Mouse (Mus musculus) cerebellum, postnatal 4 days (tissue): Measurements from ENCODE around the gene Ndufs6.

ENCODE experiments used
- DNase-seq, 2 experiments: peaks; one replicate each; pipeline ENCODE4 v3.0.0; 2022; ENCODE audit warnings: low spot score in 2 of 2, mixed read lengths in 1 of 2

Gene Ndufs6

GRCm38 (mm10) chr13:73306085-73306410 is 22.3 kb downstream of the Ndufs6 start:
- DNase-seq, result no peak

- DNase-seq, result no peak
These were observed 22.8 kb downstream of the Ndufs6 start for GRCm38 (mm10) chr13:73305398-73306084.

- DNase-seq, result no peak
These were observed 23.6 kb downstream of the Ndufs6 start for GRCm38 (mm10) chr13:73304729-73305128.

GRCm38 (mm10) chr13:73299322-73299721 is 29.0 kb downstream of the Ndufs6 start:
- no peak for DNase-seq

- no peak for DNase-seq
These were observed 29.6 kb downstream of the Ndufs6 start for GRCm38 (mm10) chr13:73298717-73299116.

- no peak for DNase-seq
These were observed 37.2 kb downstream of the Ndufs6 start for GRCm38 (mm10) chr13:73291102-73291501.

GRCm38 (mm10) chr13:73290206-73290605 is 38.1 kb downstream of the Ndufs6 start:
- no peak for DNase-seq

- DNase-seq, result no peak
These were observed 44.8 kb downstream of the Ndufs6 start for GRCm38 (mm10) chr13:73283534-73283933.

- no peak for DNase-seq
These were observed 45.9 kb downstream of the Ndufs6 start for GRCm38 (mm10) chr13:73282407-73282806.

GRCm38 (mm10) chr13:73279196-73279595 is 49.1 kb downstream of the Ndufs6 start:
- no peak for DNase-seq

GRCm38 (mm10) chr13:73277797-73278196 is 50.5 kb downstream of the Ndufs6 start:
- DNase-seq, result no peak

- no peak for DNase-seq
These were observed 51.0 kb downstream of the Ndufs6 start for GRCm38 (mm10) chr13:73277361-73277760.

GRCm38 (mm10) chr13:73273536-73273935 is 54.8 kb downstream of the Ndufs6 start:
- no peak for DNase-seq

GRCm38 (mm10) chr13:73272794-73273282 is 55.5 kb downstream of the Ndufs6 start:
- DNase-seq, result no peak

- no peak for DNase-seq
These were observed 56.8 kb downstream of the Ndufs6 start for GRCm38 (mm10) chr13:73271336-73272242.

- no peak for DNase-seq
These were observed 57.8 kb downstream of the Ndufs6 start for GRCm38 (mm10) chr13:73270451-73271081.

- no peak for DNase-seq
These were observed 58.5 kb downstream of the Ndufs6 start for GRCm38 (mm10) chr13:73269891-73270290.
